Mouse (Mus musculus) monocyte, adult 59 days (primary cell): ENCODE measurements around the gene Gm16513. TPM values are rescaled to one million over a fixed set of nuclear protein-coding genes. Genes with fewer than 3 reads are reported as not detected.

ENCODE experiments used
- total RNA-seq, 2 experiments: library from RNA; stranded (reverse); gene quantifications; one replicate each; pipeline ENCODE4 v1.2.4; 2023

Gene Gm16513
- not detected for total RNA-seq

GRCm38 (mm10) chr5:95182324-95182723 is at the start of gene Gm16513:
Gm16513 (plus strand) TSS chr5:95182624.

Other genes with a start within 250 kb of the Gm16513 start
- gene Gm6367, start 194.0 kb upstream of the Gm16513 start, total RNA-seq, result not detected
- not detected for gene Gm7942, start 75.7 kb upstream of the Gm16513 start, total RNA-seq
- gene Gm10424, start 90.1 kb downstream of the Gm16513 start, total RNA-seq, result not detected
- gene Gm3259, start 123.3 kb downstream of the Gm16513 start, total RNA-seq, result not detected